Mouse (Mus musculus) G1E (cell line): ENCODE data around the gene Hoxa1.

Experiments used
- CTCF ChIP-seq: IDR thresholded peaks from 2 replicates; pipeline ENCODE4 v1.5.1; 2012; ENCODE audit warnings: low read depth, low read length, inconsistent platforms, mixed read lengths
- GATA2 ChIP-seq: IDR thresholded peaks from 2 replicates; pipeline ENCODE4 v1.6.1; 2012; ENCODE audit warnings: low read depth, low read length, inconsistent platforms, borderline replicate concordance
- POLR2AphosphoS5 ChIP-seq: IDR thresholded peaks from 2 replicates; pipeline ENCODE4 v1.6.1; 2012; ENCODE audit warnings: low read depth, low read length, inconsistent platforms; ENCODE audit not compliant: insufficient replicate concordance
- TAL1 ChIP-seq: conservative IDR thresholded peaks from 2 replicates; pipeline ENCODE4 v1.6.1; 2012; ENCODE audit warnings: low read depth, low read length, inconsistent platforms, mixed read lengths

- no peak for TF ChIP-seq CTCF
- no peak for TF ChIP-seq TAL1
- TF ChIP-seq POLR2AphosphoS5 = no peak
- TF ChIP-seq GATA2 = no peak
Observed at GRCm38 (mm10) chr6:52182793-52183192, 24.7 kb upstream of the Hoxa1 start.
